Mouse (Mus musculus): ENCODE data around the gene Fibcd1. TPM values are rescaled to one million over a fixed set of nuclear protein-coding genes. Genes with fewer than 3 reads are reported as not detected.

Fibcd1 gene
- polyA plus RNA-seq, 1 experiment, result 0.13 TPM

DNA sequence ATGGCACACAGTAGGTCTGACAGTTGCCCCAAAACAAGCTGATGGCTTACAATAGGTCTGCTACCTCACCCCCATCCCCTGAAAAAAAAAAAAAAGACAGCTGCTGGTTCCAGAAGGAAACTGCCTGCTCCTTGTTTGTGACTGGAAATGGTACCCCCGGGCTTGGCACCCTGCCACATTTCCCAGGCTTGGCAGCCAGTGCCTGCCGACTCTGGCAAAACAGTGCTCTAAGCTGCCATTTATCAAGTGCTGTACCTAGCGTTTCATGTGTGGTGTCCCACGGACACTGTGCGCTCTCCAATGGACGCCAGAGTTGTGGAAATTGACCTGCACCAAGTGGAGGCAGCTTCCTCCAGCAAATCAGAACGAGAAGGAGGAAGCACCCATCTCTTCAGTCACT, 17.9 kb downstream of the Fibcd1 start:
- Histone ChIP-seq H3K4me2 (ENCODE audit: low read depth) (no peak overlapping the region), H3K36me3 (ENCODE audit: control insufficient read depth, insufficient read depth) (no peaks in the 10 kb centered on the region), H3K4me3 (no peak overlapping the region), H3K27me3 (ENCODE audit: control insufficient read depth, insufficient read depth, insufficient read length) (peaks cover 18% of the 10 kb centered on the region), H3ac (ENCODE audit: control insufficient read depth, insufficient read length) (no peak overlapping the region), H3K79me2 (ENCODE audit: control insufficient read depth, insufficient read depth) (no peaks in the 10 kb centered on the region)
- TF ChIP-seq POLR2A (IDR thresholded peaks at IDR 0.05; ENCODE audit: insufficient read length, low read depth), result no peak

DNA sequence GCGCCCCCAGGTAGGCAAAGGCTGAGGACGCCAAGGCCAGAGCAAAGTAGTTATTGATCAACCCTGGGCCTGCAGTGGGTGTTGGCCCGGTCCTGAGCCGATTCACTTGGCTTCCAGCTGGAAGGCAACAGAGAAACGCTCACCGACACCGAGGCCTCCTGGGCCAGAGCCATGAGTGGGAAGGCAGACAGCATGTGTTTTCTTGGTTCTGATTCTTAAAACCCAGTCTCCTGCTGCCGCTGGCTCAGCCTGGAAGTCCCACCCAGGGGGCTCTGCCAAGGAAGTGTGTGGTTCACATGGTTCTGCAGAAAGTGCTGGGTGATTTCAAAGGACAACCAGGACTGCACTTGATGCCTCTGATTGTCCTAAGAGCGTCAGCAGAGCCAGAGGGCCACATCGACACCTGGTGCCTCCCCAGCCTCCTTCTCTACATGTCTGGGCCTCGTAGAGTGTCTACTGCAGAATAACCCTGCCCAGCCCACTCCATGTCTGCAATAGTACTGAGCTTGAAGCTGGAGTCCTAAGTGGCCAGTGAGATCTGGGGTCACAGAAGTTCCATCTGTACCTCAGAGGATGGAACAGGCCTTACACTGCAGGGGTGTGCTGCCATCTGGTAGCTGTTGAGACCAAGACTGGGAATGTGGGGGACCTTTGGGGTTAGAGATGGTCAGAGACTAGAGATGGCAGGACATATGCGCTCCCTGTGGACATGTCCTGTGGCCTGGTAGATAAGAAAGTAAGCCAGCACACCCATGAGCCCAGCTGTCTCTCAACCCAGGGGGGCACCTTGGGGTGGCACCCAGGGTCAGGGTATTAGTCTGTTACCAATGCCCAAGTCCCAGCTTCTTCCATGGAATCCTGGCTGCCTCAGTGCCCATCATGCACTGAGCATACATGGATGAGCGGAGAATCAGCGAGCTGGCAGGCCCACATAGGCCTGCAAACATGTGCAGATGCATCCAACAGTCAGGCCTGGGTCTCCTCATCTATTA, 19.4 kb downstream of the Fibcd1 start:
- no peak for TF ChIP-seq MAX (IDR thresholded peaks at IDR 0.05; ENCODE audit: low read depth)
- no peak for TF ChIP-seq USF1 (IDR thresholded peaks at IDR 0.05; ENCODE audit: low read depth)
- TF ChIP-seq SRF (IDR thresholded peaks at IDR 0.05; ENCODE audit: control insufficient read depth, insufficient read length, low read depth), result no peak
- TF ChIP-seq MYOD1 (IDR thresholded peaks at IDR 0.05; ENCODE audit: control insufficient read depth in 1 of 3, insufficient read length in 2 of 3, low read depth in 2 of 3), result no peak
- no peak for TF ChIP-seq POLR2A (IDR thresholded peaks at IDR 0.05; ENCODE audit: insufficient read length, low read depth)
- no peak for TF ChIP-seq CEBPB (IDR thresholded peaks at IDR 0.05; ENCODE audit: insufficient read depth, poor library complexity, severe bottlenecking)
- TF ChIP-seq REST (IDR thresholded peaks at IDR 0.05; ENCODE audit: insufficient read depth, insufficient read length), result no peak
- TF ChIP-seq MYOG (IDR thresholded peaks at IDR 0.05; ENCODE audit: control insufficient read depth in 1 of 3, insufficient read depth in 1 of 3, insufficient read length in 2 of 3, low read depth in 2 of 3), result no peak
- TF ChIP-seq POLR2AphosphoS2 (IDR thresholded peaks at IDR 0.05; ENCODE audit: insufficient read length, low read depth), result no peak
- TF ChIP-seq E2F4 (IDR thresholded peaks at IDR 0.05; ENCODE audit: insufficient read depth), result no peak
- TF ChIP-seq TCF3 (IDR thresholded peaks at IDR 0.05; ENCODE audit: insufficient read length, low read depth), result no peak
- no peak for TF ChIP-seq TCF12 (IDR thresholded peaks at IDR 0.05; ENCODE audit: insufficient read depth, poor library complexity, severe bottlenecking)
- no peak overlapping the region for H3ac ChIP-seq (ENCODE audit: control insufficient read depth, insufficient read length)
- no peaks in the 10 kb centered on the region for H3K36me3 ChIP-seq (ENCODE audit: control insufficient read depth, insufficient read depth)
- H3K79me2 ChIP-seq (ENCODE audit: control insufficient read depth, insufficient read depth), result no peaks in the 10 kb centered on the region
- H3K4me3 ChIP-seq, result no peak overlapping the region
- peaks cover 18% of the 10 kb centered on the region for H3K27me3 ChIP-seq (ENCODE audit: control insufficient read depth, insufficient read depth, insufficient read length)
- no peak overlapping the region for H3K4me2 ChIP-seq (ENCODE audit: low read depth)

DNA sequence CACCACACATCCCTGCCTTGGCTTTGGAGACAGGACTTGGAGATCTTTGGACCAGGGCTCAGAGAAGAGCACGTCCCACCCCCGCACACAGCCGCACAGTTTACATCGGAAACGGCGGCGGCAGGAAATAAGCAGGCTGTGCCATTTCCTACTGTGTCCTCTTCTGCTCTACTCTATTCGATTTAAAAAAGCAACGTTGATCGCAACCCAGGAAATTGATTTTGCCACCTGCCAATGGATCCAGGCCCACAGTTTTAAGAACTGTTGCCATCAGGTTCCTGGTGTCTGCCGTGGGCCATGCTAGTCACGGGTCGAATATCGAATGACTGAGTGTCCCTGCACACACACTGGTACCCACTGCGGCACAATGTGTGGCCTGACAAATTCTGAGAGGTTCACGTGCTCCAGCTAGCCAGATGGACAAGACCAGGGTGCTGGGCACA, 20.3 kb downstream of the Fibcd1 start:
- H3K36me3 ChIP-seq (ENCODE audit: control insufficient read depth, insufficient read depth), result no peaks in the 10 kb centered on the region
- peaks cover 12% of the 10 kb centered on the region for H3K27me3 ChIP-seq (ENCODE audit: control insufficient read depth, insufficient read depth, insufficient read length)
- H3K4me3 ChIP-seq, result no peak overlapping the region
- TF ChIP-seq SRF (IDR thresholded peaks at IDR 0.05; ENCODE audit: control insufficient read depth, insufficient read length, low read depth) (no peak), MYOD1 (IDR thresholded peaks at IDR 0.05; ENCODE audit: control insufficient read depth in 1 of 3, insufficient read length in 2 of 3, low read depth in 2 of 3) (no peak), TCF3 (IDR thresholded peaks at IDR 0.05; ENCODE audit: insufficient read length, low read depth) (no peak), MYOG (IDR thresholded peaks at IDR 0.05; ENCODE audit: control insufficient read depth in 1 of 3, insufficient read depth in 1 of 3, insufficient read length in 2 of 3, low read depth in 2 of 3) (no peak), POLR2A (IDR thresholded peaks at IDR 0.05; ENCODE audit: insufficient read length, low read depth) (no peak), REST (IDR thresholded peaks at IDR 0.05; ENCODE audit: insufficient read depth, insufficient read length) (no peak)
- H3K79me2 ChIP-seq (ENCODE audit: control insufficient read depth, insufficient read depth), result no peaks in the 10 kb centered on the region
- H3K4me2 ChIP-seq (ENCODE audit: low read depth), result no peak overlapping the region
- H3ac ChIP-seq (ENCODE audit: control insufficient read depth, insufficient read length), result no peak overlapping the region

DNA sequence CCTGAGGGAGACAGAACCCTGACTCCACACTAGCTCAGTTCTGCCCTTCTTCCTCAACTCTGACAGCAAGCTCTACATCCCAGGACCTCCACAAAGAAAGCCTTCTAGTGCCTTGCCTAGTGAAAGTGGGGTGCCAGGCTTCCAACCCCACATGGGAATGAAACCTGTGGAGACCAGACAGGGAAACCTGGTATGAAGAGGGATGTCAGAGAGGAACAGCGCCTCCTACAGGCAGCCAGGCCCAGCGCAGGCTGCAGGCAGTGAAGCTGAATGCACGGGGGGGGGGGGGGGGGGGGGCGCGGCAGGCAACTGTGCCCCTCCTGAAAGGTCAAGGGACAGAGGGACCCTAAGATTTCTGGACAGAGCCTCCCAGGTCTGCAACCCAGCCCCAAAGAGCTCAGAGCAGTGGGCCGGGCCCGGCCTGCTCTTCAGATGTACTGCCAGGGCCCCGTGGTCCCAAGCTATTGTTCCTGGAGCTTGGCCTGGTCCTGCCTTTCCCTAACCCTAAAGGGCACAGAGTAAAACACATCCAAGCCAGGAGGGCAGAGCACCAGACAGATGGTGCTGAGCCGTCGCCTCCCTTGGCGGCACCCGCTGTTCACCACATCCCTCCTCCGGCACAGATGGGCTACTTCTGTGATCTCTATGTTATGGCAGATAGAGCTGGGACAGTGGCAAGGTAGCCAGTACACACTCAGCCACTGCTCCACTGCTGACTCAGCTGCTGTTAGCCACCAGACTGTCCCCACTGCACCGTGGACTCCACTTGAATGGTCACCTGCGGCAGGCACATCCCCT, 21.7 kb downstream of the Fibcd1 start:
- Histone ChIP-seq H3K4me2 (ENCODE audit: low read depth) (no peak overlapping the region), H3K79me2 (ENCODE audit: control insufficient read depth, insufficient read depth) (no peaks in the 10 kb centered on the region), H3K4me3 (no peak overlapping the region), H3ac (ENCODE audit: control insufficient read depth, insufficient read length) (no peak overlapping the region), H3K27me3 (ENCODE audit: control insufficient read depth, insufficient read depth, insufficient read length) (no peaks in the 10 kb centered on the region), H3K36me3 (ENCODE audit: control insufficient read depth, insufficient read depth) (no peaks in the 10 kb centered on the region)
- TF ChIP-seq POLR2A (IDR thresholded peaks at IDR 0.05; ENCODE audit: insufficient read length, low read depth), result no peak
- no peak for TF ChIP-seq TCF12 (IDR thresholded peaks at IDR 0.05; ENCODE audit: insufficient read depth, poor library complexity, severe bottlenecking)
- TF ChIP-seq CEBPB (IDR thresholded peaks at IDR 0.05; ENCODE audit: insufficient read depth, poor library complexity, severe bottlenecking), result no peak
- TF ChIP-seq REST (IDR thresholded peaks at IDR 0.05; ENCODE audit: insufficient read depth, insufficient read length), result no peak
- no peak for TF ChIP-seq MAX (IDR thresholded peaks at IDR 0.05; ENCODE audit: low read depth)
- no peak for TF ChIP-seq MYOG (IDR thresholded peaks at IDR 0.05; ENCODE audit: control insufficient read depth in 1 of 3, insufficient read depth in 1 of 3, insufficient read length in 2 of 3, low read depth in 2 of 3)
- no peak for TF ChIP-seq POLR2AphosphoS2 (IDR thresholded peaks at IDR 0.05; ENCODE audit: insufficient read length, low read depth)
- no peak for TF ChIP-seq TCF3 (IDR thresholded peaks at IDR 0.05; ENCODE audit: insufficient read length, low read depth)
- no peak for TF ChIP-seq SRF (IDR thresholded peaks at IDR 0.05; ENCODE audit: control insufficient read depth, insufficient read length, low read depth)
- no peak for TF ChIP-seq E2F4 (IDR thresholded peaks at IDR 0.05; ENCODE audit: insufficient read depth)
- no peak for TF ChIP-seq USF1 (IDR thresholded peaks at IDR 0.05; ENCODE audit: low read depth)
- no peak for TF ChIP-seq MYOD1 (IDR thresholded peaks at IDR 0.05; ENCODE audit: control insufficient read depth in 1 of 3, insufficient read length in 2 of 3, low read depth in 2 of 3)
